In the genomic region with DNA sequence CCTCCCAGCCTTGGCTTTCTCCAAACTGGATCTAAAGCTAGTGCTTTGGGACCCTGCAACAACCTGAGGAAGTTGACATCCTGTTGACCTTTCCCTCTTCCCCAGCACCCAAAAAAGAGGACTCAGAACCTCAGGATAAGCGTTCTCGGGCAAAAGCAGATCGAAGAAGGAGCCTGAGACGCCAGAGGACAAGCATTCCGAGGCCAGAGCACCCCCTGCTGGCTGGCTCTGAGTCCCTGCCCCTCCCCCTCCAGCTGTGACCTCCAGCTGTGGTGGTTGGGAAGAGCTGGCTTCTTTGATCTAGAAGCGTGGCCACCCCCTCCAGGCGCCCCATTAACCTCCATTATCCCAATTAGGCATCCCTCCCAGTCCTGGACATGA, we compare ENCODE assay signal across 8 mouse cellular contexts. TPM values are rescaled to one million over a fixed set of nuclear protein-coding genes. Genes with fewer than 3 reads are reported as not detected.
DNase-seq lines count a peak whose midpoint lies in the region; ATAC-seq and TF ChIP-seq lines count a peak whose summit lies in the region.

No protein-coding gene starts in this region.

- H3K9me3 ChIP-seq in G1E (replicated peaks), result no peaks in the 10 kb centered on the region
- H3K9me3 ChIP-seq in hindbrain, embryonic 11.5 days (ENCODE audit: control insufficient read depth, low read length), result no peaks in the 10 kb centered on the region

- TF ChIP-seq CTCF in G1E (IDR thresholded peaks at IDR 0.05; ENCODE audit: low read depth, low read length), result peak; percentile 59

- H3K4me3 ChIP-seq in G1E (ENCODE audit: low read depth, low read length), result peak overlapping the region; percentile 74
- peak overlapping the region; percentile 45 for H3K4me3 ChIP-seq in hindbrain, embryonic 11.5 days (ENCODE audit: low read depth, low read length)

- peaks cover 49% of the 10 kb centered on the region for H3K27me3 ChIP-seq in G1E (ENCODE audit: insufficient read depth, low read length)
- no peaks in the 10 kb centered on the region for H3K27me3 ChIP-seq in hindbrain, embryonic 11.5 days (ENCODE audit: control insufficient read depth, insufficient read depth, low read length)

- H3K36me3 ChIP-seq in G1E (replicated peaks), result no peaks in the 10 kb centered on the region
- H3K36me3 ChIP-seq in hindbrain, embryonic 11.5 days (ENCODE audit: control insufficient read depth, insufficient read depth, low read length), result no peaks in the 10 kb centered on the region

- peaks cover 28% of the 10 kb centered on the region for H3K4me1 ChIP-seq in G1E (ENCODE audit: insufficient read depth, low read depth, low read length)
- no peaks in the 10 kb centered on the region; the same call in 1 of the 2 replicates for H3K4me1 ChIP-seq in hindbrain, embryonic 11.5 days (replicated peaks; ENCODE audit: control insufficient read depth, insufficient read depth, low read length)

- peak overlapping the region; percentile 81 for H3K4me2 ChIP-seq in hindbrain, embryonic 11.5 days (replicated peaks; ENCODE audit: low read depth, low read length)

- peak overlapping the region; percentile 51 for H3K9ac ChIP-seq in hindbrain, embryonic 11.5 days (ENCODE audit: low read depth, low read length)

- peak overlapping the region; percentile 63 for H3K27ac ChIP-seq in hindbrain, embryonic 11.5 days (ENCODE audit: low read depth, low read length)

- DNase-seq in G1E (ENCODE audit: low spot score), result peak; percentile 75
- peak; percentile 40 for DNase-seq in cerebellum, adult 9-11 months
- peak; percentile 61 to 85 for DNase-seq in frontal cortex, adult 2 months (ENCODE audit: extremely low spot score in 1 of 2, low spot score in 1 of 2)
- DNase-seq in hindbrain, embryonic 11.5 days (ENCODE audit: low spot score), result peak; percentile 93
- DNase-seq in layer of hippocampus, postnatal 36 days, result peak; percentile 62 to 73
- DNase-seq in lung, postnatal 25 days (ENCODE audit: low spot score), result peak; percentile 90
- DNase-seq in retina, adult 2 months (ENCODE audit: low read depth, low spot score), result peak; percentile 51
- DNase-seq in thymus, postnatal 36 days, result peak; percentile 83 to 84

- ATAC-seq in G1E (ENCODE audit: extremely low read depth, insufficient number of reproducible peaks, low FRiP score, poor library complexity, severe bottlenecking), result peak; percentile 51; the same call in 1 of the 2 replicates
- peak; percentile 72 for ATAC-seq in hindbrain, embryonic 11.5 days (ENCODE audit: low FRiP score)

- under 1% methylated on average over 7 of the region's 7 CpGs for WGBS in hindbrain, embryonic 11.5 days

RNA-seq across cellular contexts. Expression of gene Sp7, which starts 10.2 kb away (rescaled TPM):
- total RNA-seq in G1E (2014; fragmentation: Nextera tagmentation) (not detected in 2 replicates), G1E (2017) (0.06 and 0.16 TPM in 2 replicates)
- polyA plus RNA-seq in G1E (2012), result not detected in 2 replicates
- 18.4 and 22.0 TPM in 2 replicates for polyA plus RNA-seq in frontal cortex, adult 2 months (2012; rRNA removed)
- polyA plus RNA-seq in hindbrain, embryonic 11.5 days (2014; fragmentation: Nextera tagmentation; extraction: Ambion mirVana), result 0.73 and 0.99 TPM in 2 replicates
- under 1 TPM; 0.38 to 0.57 TPM for total RNA-seq in layer of hippocampus, postnatal 36 days (2021)

RNA-seq across cellular contexts. Expression of gene Aaas, which starts 26.6 kb away (rescaled TPM):
- total RNA-seq in G1E (2014; fragmentation: Nextera tagmentation) (187 and 217 TPM in 2 replicates), G1E (2017) (110 and 126 TPM in 2 replicates)
- 199 and 288 TPM in 2 replicates for polyA plus RNA-seq in G1E (2012)
- 18.1 and 18.6 TPM in 2 replicates for polyA plus RNA-seq in frontal cortex, adult 2 months (2012; rRNA removed)
- polyA plus RNA-seq in hindbrain, embryonic 11.5 days (2014; fragmentation: Nextera tagmentation; extraction: Ambion mirVana), result 65.9 and 76.2 TPM in 2 replicates
- total RNA-seq in layer of hippocampus, postnatal 36 days (2021), result 10 to 100 TPM; 21.4 to 24.2 TPM

RNA-seq across cellular contexts. Expression of gene Sp1, which starts 28.8 kb away (rescaled TPM):
- total RNA-seq in G1E (2014; fragmentation: Nextera tagmentation) (92.4 and 93.8 TPM in 2 replicates), G1E (2017) (42.3 and 50.5 TPM in 2 replicates)
- polyA plus RNA-seq in G1E (2012), result 16.4 and 35.8 TPM in 2 replicates
- polyA plus RNA-seq in frontal cortex, adult 2 months (2012; rRNA removed), result 10.3 and 11.4 TPM in 2 replicates
- polyA plus RNA-seq in hindbrain, embryonic 11.5 days (2014; fragmentation: Nextera tagmentation; extraction: Ambion mirVana), result 10.5 and 11.5 TPM in 2 replicates
- 10 to 100 TPM; 22.4 to 23.1 TPM for total RNA-seq in layer of hippocampus, postnatal 36 days (2021)

RNA-seq across cellular contexts. Expression of gene Myg1, which starts 45.6 kb away (rescaled TPM):
- 37.5 and 45.9 TPM in 2 replicates for total RNA-seq in G1E (2014; fragmentation: Nextera tagmentation)
- total RNA-seq in G1E (2017), result 30.1 and 35.2 TPM in 2 replicates
- 72.6 and 87.5 TPM in 2 replicates for polyA plus RNA-seq in G1E (2012)
- 87.9 and 91.1 TPM in 2 replicates for polyA plus RNA-seq in frontal cortex, adult 2 months (2012; rRNA removed)
- 104 TPM in 2 replicates for polyA plus RNA-seq in hindbrain, embryonic 11.5 days (2014; fragmentation: Nextera tagmentation; extraction: Ambion mirVana)
- 10 to 100 TPM; 65.9 to 69.8 TPM for total RNA-seq in layer of hippocampus, postnatal 36 days (2021)

RNA-seq across cellular contexts. Expression of gene Pfdn5, which starts 51.2 kb away (rescaled TPM):
- total RNA-seq in G1E (2014; fragmentation: Nextera tagmentation) (113 and 119 TPM in 2 replicates), G1E (2017) (271 and 276 TPM in 2 replicates)
- 13.6 and 23.0 TPM in 2 replicates for polyA plus RNA-seq in G1E (2012)
- polyA plus RNA-seq in frontal cortex, adult 2 months (2012; rRNA removed), result 485 and 514 TPM in 2 replicates
- 401 and 431 TPM in 2 replicates for polyA plus RNA-seq in hindbrain, embryonic 11.5 days (2014; fragmentation: Nextera tagmentation; extraction: Ambion mirVana)
- 100 to 1,000 TPM; 400 to 436 TPM for total RNA-seq in layer of hippocampus, postnatal 36 days (2021)

Comparison
In these comparisons a context has a peak if more than half of its experiments do, and no peak if none do; other contexts are left out.
1. Peak in every context shown above with its lines: DNase-seq, ATAC-seq, H3K4me3 ChIP-seq and H3K27ac ChIP-seq.
2. DNase-seq: peak in every context shown above with its lines; median percentile 93 in hindbrain, embryonic 11.5 days; 90 in lung, postnatal 25 days; 84 in thymus, postnatal 36 days; 75 in G1E; 73 in frontal cortex, adult 2 months; 68 in layer of hippocampus, postnatal 36 days; 51 in retina, adult 2 months; 40 in cerebellum, adult 9-11 months.